Mouse (Mus musculus) mammary gland, adult 2 months (tissue): Measurements from ENCODE around the gene Olfr168. TPM values are rescaled to one million over a fixed set of nuclear protein-coding genes. Genes with fewer than 3 reads are reported as not detected.

Experiments
- polyA plus RNA-seq: library from polyadenylated mRNA; depleted of rRNA; stranded (reverse); fragments of >200 nt; gene quantifications from 2 replicates; pipeline ENCODE4 v1.2.3, GENCODE M21; 2012; ENCODE audit warnings: low replicate concordance; rRNA removed

The Olfr168 gene
- polyA plus RNA-seq: not detected in 2 replicates

DNA sequence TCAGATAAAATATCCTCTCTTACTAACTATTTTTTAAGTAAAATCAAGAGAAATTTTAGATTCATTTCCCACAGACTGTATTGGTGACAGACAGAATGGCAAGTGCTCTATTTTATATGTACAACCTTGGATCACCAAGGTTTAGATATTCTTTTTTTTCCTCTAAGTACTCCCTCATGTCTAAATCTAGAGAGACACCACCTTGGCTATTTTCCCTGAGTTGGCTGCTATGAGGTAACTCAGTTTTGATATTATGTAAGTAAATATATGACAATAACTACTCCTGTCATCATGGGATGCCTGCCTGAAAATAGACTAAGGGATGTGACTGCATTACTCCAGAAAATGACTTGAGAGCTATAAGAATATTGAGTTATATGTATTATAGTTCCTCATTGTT, at the start of gene Olfr168:
Gene Olfr168, minus strand, starts transcription at position 101 of the 400 bp plus-strand sequence.

DNA sequence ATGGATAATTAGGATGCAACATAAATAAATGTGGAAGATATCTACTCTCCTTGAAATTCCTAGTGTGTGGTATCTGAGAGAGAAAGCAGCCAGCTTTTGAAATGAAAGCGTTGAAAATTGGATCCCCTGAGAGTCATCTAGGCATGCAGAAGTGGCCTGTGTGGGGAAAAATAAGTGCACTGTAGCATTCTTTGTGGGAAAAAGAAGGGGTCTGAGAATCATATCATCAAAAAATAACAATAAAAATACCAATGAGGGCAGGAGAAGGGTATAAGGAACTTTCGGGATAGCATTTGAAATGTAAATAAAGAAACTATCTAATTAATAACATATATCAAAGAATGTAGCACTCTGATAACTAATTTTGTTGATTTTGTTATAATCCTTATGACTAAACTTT, 36.4 kb upstream of the Olfr168 start, which contains the start of gene Olfr169:
Gene Olfr169, minus strand, starts transcription at position 101 of the 400 bp plus-strand sequence.

DNA sequence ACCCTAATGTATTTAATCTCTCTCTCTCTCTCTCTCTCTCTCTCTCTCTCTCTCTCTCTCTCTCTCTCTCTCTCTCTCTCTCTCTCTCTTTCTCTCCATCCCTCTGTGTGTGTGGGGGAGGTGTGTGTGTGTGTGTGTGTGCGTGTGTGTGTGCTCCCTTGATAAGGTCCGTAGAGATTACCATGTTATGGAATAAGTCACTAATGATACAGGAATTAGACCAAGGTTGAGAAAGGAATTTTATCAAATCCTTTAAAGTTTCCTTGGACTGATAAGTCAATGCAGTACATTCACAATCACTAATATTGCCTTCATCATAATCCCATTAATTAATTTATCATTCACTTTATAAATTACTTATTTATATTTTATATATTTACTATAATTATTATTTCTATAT, 13.2 kb downstream of the Olfr168 start, which contains the start of gene Olfr167:
Gene Olfr167, minus strand, starts transcription at position 101 of the 400 bp plus-strand sequence.

DNA sequence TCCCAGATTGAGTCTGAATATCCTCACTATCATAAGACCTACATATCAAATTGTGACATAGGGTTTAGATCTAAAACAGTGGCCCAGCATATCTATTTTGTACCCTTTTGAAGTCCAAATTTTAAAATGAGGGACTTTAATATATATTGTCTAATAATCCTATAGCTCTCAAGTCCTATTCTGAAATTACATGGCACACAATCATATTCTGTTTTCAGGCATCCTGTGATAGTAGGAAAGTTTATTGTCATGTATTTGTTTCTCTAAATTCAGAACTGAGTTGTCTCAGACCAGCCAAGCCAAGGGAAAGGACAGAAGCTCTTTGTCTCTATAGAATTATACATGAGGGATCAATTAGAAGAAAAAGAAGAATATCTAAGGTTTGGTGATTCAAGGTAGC, 52.0 kb downstream of the Olfr168 start, which contains the start of gene Olfr166:
Gene Olfr166, plus strand, starts transcription at position 301 of the 400 bp plus-strand sequence.

Other genes starting within 250 kb of the Olfr168 start
- gene Olfr164, start 221.5 kb downstream of the Olfr168 start, polyA plus RNA-seq: not detected in 2 replicates
- not detected in 2 replicates for gene Olfr165, start 112.4 kb downstream of the Olfr168 start, polyA plus RNA-seq
- gene Olfr166, start 51.9 kb downstream of the Olfr168 start, polyA plus RNA-seq: 0.11 TPM in 1 of 2 replicates, not detected in the other
- gene Olfr167, start 13.3 kb downstream of the Olfr168 start, polyA plus RNA-seq: not detected in 2 replicates
- not detected in 2 replicates for gene Olfr169, start 36.3 kb upstream of the Olfr168 start, polyA plus RNA-seq
- not detected in 2 replicates for gene Olfr170, start 76.3 kb upstream of the Olfr168 start, polyA plus RNA-seq
- not detected in 2 replicates for gene Olfr171, start 94.4 kb upstream of the Olfr168 start, polyA plus RNA-seq
- gene Lamp3, start 170.8 kb upstream of the Olfr168 start, polyA plus RNA-seq: 0.10 and 0.14 TPM in 2 replicates
- 2.3 and 4.2 TPM in 2 replicates for gene B3gnt5, start 224.7 kb upstream of the Olfr168 start, polyA plus RNA-seq